Mouse (Mus musculus) right cerebral cortex, postnatal 4 days (tissue): ENCODE measurements around the gene Kazn.
A peak's percentile ranks its signal among the peaks of the same experiment; 100 is the strongest.

Experiments
- DNase-seq: peaks from one replicate; pipeline ENCODE4 v3.0.0-alpha.2; 2022

Gene Kazn

DNA sequence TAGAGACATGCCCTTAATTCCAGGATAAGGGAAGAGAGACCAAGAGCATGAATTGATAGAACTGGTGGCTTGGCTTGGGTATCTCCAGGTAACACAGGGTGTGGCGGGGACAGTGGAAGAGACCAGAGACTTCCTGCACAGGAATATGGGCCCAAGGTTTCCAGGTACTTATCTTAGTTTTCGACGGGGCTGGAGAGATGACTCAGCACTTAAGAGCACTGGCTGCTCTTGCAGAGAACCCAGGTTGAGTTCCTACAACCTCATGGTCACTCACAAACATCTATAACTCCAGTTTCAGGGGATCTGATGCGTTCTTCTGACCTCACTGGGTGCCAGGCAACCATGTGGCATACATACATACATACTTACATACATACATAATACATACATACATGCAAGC, 3.0 kb upstream of the Kazn start:
- no peak for DNase-seq

DNA sequence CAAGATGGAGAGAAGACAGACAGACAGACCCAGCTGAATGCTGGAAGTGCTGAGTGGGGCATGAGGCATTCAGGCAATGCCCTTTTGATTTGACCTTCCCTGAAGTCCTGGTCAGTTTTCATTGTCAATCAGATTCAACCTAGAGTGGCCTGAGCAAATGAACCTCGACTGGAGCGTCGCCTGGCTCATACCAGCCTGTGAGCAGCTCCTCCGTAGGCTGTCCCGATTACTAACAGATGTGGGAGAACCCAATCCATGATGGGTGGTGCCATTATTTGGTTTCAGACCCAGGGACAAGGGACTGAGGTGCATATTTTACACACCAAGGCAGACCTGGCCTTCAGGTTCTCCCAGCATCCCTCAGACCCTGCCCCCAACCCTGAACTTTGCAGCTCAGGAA, 1.7 kb upstream of the Kazn start:
- no peak for DNase-seq

DNA sequence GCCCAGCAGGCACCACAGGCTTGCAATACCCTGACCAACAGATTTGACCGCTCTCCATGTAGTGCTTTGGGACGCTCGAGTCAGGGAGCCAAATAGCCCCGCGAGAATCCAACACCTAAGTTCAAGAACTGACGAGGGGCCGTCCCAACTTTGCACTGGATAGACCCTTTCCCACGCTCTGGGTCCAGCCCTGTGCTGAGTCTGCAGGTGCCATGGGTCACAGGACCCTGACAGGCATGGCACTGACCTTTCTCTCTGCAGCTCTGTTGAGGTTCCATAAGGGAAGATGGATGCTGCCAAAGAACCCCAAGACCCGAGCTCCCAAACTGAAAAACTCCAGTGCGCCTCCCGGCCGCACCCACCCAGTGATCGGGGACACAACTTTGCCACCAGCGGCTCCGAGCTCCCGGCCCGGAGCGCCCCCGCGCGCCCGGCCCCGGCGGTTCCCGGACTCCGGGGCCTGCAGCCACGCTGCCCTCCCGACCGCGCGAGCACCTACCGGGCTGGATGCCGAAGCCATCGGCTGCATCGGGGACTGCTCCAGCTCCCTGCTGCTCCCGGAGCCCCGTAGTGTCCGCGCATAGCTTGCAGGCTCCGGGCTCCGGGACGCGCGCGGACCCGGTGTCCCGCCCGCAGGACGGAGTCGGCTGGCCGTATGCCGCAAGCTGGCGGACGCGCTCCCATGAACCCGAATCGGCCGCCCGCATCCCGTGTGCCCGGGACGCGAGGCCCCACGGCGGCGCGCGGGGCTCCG, 538 bp downstream of the Kazn start:
- peak; percentile 51 for DNase-seq

- DNase-seq: no peak
These were observed 1.2 kb downstream of the Kazn start for GRCm38 (mm10) chr4:142238041-142238440.

DNA sequence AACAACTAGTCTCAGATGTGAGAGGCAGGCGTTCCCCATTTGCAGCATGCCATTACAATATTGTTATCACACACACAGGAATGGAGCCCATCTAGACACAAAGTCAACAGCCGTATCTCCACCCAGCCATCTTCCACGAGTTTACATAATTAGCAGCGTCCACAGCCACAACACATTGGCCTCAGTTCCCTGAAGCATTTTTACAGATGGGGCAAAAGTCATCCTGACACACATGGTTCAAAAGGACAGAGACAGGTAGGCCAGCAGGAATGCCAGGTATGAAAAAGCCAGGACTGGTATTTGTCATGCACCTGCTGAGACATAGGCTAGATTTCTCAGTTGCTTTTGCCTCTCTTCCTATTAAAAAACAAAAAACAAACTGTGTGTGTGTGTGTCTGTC, 2.5 kb downstream of the Kazn start:
- DNase-seq: no peak

- DNase-seq: no peak
These were observed 3.8 kb downstream of the Kazn start for GRCm38 (mm10) chr4:142235426-142235825.

DNA sequence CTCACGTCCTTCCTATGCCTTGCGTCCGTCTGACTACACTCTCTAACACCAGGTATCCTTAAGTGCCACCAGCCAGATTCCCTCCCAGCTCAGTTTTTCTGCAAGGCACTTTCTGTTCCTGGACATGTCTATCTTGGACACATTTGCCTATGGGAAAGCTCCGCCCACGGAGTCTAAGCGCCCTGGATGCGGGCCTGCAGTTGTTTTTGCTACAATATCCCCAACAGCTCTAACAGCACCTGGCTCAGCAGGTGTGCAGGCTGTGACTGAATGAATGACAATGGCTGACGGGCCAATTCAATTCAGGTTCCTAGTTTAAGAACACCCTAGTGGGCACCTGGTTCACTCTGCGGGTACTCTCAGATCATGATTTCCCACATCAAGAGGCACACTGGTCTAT, 4.4 kb downstream of the Kazn start:
- no peak for DNase-seq

DNA sequence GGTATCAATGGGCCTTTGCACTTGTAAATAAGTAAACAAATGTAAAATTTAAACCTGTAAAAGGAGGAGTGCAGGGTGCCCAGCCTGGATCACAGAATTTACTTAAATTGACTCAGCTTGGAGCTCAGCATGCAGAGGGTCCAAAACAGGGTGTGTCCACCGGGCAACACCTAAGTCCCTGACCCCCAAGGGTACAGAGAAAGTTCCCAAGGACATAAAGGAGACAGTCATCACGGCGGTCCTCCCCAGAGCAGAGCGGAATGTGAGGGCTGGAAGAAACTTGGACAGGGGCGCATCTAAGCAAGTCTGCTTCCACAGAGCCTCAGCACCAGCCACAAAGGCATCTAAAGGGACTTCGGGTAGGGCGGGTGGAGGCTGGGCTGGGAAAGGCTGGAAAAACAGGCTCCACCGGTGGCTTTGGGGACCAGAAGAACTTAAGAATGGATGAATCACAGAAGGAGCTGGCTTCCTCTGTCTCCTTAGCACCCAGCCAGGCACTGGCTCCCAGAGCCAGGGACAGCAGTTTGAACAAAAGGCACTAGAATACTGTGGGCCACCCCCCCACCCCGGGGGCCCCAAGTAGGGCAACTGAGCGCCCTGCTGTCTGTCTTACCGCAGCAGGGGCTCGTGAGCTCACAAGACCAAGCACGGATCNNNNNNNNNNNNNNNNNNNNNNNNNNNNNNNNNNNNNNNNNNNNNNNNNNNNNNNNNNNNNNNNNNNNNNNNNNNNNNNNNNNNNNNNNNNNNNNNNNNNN, 10.2 kb downstream of the Kazn start:
- no peak for DNase-seq

DNA sequence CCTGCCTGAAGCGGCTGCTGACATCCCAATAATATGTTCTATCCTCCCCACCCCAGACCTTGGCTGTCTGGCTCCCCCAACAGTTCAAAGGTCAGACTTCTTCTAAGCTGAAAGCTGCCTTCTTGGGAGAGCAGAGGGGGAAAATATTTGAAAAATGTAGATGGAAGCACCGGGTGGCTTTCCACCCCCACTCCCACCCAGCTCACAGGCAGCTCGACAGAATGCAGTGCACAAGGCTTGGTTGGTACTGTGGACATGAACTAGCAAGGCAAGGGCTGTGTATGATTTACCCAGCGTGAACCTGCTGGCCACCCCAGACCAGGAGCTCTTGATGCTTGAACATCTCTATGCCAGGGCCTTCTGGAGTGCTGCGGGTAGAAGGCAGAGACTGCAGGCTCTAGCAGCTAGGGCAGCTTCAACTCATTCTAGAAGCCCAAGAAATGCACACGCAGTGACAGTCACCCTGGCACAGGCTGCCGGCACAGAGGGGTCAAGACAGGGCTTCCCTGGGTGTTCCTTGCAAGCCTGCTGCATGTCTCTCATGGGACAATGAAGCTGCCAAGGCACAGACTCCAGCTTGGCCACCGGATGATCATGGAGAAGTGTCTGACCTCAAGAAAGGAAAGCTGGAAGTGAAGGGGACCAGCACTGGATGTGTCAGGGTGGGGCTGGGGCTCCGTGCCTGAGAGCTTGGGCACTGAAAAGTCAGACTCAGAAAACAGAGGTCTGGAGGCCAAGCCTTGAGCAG, 15.1 kb downstream of the Kazn start:
- DNase-seq: no peak

DNA sequence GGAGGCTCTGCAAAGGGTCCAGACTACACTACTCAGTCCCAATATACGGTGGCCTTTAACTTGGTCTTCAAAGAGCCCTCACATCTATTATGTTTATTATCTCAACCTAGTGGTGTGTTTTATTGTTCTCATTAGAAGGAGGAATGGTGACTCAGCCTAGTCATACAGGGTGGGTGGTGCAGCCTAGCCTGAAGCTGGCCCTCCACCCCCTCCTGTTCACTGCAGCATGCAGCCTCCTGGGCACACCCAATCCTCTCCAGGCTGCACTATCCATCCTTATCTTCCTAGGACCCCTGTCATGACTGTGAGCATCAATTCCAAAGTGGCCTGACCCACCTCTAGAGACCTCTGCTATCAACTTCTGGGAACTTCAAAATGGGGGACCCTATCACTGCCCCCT, 16.8 kb downstream of the Kazn start:
- no peak for DNase-seq

DNA sequence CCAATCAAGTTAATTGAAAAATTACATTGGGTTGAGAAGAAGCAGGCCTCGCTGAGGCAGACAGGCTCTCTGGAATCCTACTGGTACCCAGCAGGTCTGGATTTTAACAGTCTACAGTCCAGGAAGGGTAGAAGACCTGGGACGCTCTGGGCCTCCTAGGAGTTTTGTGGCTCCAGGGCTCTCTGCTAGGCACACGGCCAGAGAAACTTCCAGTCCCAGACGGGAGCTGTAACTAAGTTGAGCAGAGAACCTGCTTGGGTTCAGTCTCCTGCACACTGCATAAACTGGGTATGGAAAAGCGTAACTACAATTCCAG, 17.5 kb downstream of the Kazn start:
- no peak for DNase-seq

- no peak for DNase-seq
These were observed 18.0 kb downstream of the Kazn start for GRCm38 (mm10) chr4:142221025-142221756.

DNA sequence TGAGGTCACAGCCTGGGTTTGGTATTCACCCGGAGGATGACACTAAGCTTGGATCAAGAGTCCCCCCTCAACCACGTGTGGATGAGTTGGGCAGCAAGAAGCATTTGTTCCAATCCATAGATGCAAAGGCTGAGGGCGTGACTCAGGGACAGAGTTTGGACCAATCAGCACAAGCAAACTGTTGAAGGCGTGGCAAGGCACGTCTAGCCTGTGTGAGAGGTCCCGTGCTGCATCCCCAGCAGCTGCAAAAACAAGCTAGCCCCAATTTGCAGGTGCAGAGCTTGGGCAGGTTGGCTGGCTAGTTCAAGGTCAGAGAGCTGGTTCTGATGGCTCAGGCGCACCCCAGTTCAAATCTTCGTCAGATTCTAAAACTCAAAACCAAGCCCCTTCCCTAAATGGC, 20.2 kb downstream of the Kazn start:
- DNase-seq: no peak

GRCm38 (mm10) chr4:142217048-142217447, 22.2 kb downstream of the Kazn start:
- no peak for DNase-seq

DNA sequence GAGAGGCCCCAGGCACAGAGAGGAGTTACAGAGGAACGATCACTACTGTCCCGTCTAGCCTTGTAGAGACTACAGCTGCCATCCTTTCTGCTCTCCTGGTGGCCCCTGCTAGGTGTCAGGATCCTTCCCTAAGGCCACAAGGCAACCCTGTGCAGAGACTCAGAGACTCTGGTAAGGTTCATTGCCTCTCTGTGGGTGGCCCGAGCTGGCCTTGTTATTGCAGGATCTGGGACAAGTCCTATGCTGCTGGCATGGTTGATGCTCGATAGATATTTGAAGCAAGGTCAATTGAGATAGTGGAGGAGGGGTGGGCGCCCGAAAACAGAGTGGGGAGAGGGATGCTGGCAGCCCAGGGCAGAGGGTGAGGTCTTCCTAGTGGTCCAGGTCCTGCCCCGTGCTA, 23.4 kb downstream of the Kazn start:
- DNase-seq: no peak

DNA sequence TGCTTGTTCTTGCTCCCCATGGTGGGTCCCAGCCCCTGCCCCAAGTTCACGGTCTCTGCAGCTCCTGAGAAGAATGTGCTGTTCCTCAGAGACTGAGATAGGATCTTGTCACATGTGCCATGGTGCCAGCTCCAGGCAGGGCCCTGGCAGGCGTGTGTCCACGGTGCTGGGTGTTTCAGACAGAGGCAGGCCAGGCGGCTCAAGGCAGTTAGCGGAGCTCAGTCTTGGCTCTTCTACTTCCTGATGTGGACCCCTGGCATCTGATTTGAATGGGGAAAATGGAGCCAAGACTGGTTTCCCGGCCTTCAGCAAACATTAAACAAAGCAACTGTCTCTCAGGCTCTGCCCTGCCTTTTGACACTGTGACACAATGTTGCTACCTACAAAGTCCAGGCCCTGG, 24.7 kb downstream of the Kazn start:
- no peak for DNase-seq

- no peak for DNase-seq
These were observed 26.8 kb downstream of the Kazn start for GRCm38 (mm10) chr4:142212425-142212824.

DNA sequence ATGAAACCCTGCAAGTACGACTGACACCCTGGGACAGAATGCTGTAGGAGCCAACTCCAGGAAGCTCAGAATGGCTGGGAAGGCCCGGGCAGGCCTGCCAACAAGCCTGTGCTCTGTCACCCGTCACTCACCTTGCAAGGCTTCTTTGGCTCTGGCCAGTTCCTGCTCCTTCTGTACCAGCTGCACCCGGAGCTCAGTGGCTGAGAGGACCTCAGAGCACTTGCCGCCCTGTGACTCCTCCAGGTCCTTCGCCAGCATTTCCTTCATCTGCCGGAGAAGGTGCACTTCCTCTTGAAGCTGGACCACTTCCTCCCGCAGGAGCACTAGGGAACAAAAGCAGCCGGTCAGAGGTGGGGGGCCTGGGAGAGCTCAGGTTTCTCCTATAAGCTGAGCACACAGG, 29.3 kb downstream of the Kazn start:
- no peak for DNase-seq

DNA sequence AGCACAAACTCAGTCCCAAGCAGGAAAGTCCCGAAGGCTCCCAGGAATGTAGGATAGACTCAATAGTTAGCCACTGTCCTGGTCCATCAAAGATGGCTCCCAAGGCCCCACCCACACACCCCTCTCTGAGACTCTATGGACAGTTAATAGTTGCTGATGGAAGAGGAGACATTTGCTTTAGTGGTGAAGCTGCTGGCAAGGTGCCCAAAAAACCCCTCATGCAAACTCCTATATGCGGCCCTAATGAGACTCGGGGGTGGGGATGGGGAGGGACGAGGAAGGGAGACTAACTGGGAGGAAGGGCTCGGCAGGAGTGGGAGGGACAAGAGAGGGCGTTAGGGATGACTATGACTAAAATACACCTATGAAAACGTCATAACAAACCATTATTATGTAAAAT, 29.7 kb downstream of the Kazn start:
- no peak for DNase-seq

GRCm38 (mm10) chr4:142205693-142206092, 33.5 kb downstream of the Kazn start:
- DNase-seq: no peak

- DNase-seq: no peak
These were observed 42.6 kb downstream of the Kazn start for GRCm38 (mm10) chr4:142196626-142197025.

DNA sequence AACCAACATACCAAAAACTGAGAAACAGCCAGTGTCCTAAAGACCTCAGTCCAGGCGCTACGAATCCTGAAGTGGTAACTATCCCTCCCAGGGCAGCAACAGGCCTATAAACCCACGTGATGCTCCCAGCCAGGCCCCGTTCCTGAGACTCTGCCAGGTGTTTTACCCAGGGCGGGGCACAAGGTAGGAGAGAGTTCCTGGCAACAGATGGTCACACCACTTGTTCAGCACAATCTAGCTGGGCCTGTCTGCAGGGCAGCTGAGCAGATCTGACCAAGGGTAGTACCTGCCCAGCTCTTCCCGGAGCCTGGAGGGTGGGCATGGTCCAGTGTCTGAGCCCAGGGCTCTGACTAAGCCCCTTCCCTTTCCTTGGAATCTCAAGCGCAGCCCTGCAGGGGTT, 45.4 kb downstream of the Kazn start:
- DNase-seq: no peak

DNA sequence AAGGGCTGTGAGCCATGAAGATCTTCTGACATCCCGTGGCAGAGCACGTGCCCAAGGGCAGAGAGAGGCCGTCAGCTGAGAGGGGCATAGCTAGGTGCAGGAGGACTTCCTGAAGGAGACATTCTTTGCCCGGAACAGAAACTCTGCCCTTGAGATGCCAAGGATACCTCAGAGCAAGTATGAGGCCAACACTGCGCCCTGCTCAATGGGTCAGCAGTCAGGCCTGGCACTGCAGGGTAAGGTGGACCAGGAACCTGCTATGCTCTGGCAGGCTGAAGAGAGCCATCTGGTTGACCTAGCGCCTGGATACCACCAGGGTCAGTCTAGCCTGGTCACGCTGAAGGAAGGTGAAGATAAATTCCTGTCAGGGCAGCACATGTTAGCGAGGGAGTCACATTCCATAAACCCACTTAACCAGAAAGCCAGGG, 46.0 kb downstream of the Kazn start:
- DNase-seq: no peak
